Mouse (Mus musculus): ENCODE measurements at regions not wholly inside any gene's neighbourhood (a gene's known extent, or its start where the extent isn't known, plus 50 kb on each side); places are given as distances from the start of the nearest gene placed in this dataset.

GRCm38 (mm10) chr8:11094516-11094915 lies 86.3 kb upstream of the Irs2 start:
- no peak for DNase-seq (ENCODE audit: low read depth, low spot score)

- no peak for DNase-seq (ENCODE audit: low read depth, low spot score)
These were observed 84.1 kb upstream of the Irs2 start for GRCm38 (mm10) chr8:11092348-11092747.

- DNase-seq (ENCODE audit: low read depth, low spot score) = no peak
These were observed 83.6 kb upstream of the Irs2 start for GRCm38 (mm10) chr8:11091675-11092345.

- no peak for DNase-seq (ENCODE audit: low read depth, low spot score)
These were observed 80.8 kb upstream of the Irs2 start for GRCm38 (mm10) chr8:11088946-11089665.

GRCm38 (mm10) chr8:11085244-11085643 lies 77.0 kb upstream of the Irs2 start:
- peak; percentile 82 for DNase-seq (ENCODE audit: low read depth, low spot score)

GRCm38 (mm10) chr8:11084051-11084533 lies 75.8 kb upstream of the Irs2 start:
- peak; percentile 64 for DNase-seq (ENCODE audit: low read depth, low spot score)

- DNase-seq (ENCODE audit: low read depth, low spot score) = no peak
These were observed 72.6 kb upstream of the Irs2 start for GRCm38 (mm10) chr8:11080813-11081212.

GRCm38 (mm10) chr8:11079805-11080204 lies 71.5 kb upstream of the Irs2 start:
- DNase-seq (ENCODE audit: low read depth, low spot score) = no peak

GRCm38 (mm10) chr8:11077138-11077537 lies 68.9 kb upstream of the Irs2 start:
- no peak for DNase-seq (ENCODE audit: low read depth, low spot score)

GRCm38 (mm10) chr8:11071162-11071561 lies 62.9 kb upstream of the Irs2 start:
- no peak for DNase-seq (ENCODE audit: low read depth, low spot score)

GRCm38 (mm10) chr8:11067450-11067849 lies 59.2 kb upstream of the Irs2 start:
- DNase-seq (ENCODE audit: low read depth, low spot score) = no peak

GRCm38 (mm10) chr8:11065990-11066389 lies 57.7 kb upstream of the Irs2 start:
- DNase-seq (ENCODE audit: low read depth, low spot score) = no peak

GRCm38 (mm10) chr8:11065303-11065702 lies 57.0 kb upstream of the Irs2 start:
- peak; percentile 37 for DNase-seq (ENCODE audit: low read depth, low spot score)

GRCm38 (mm10) chr8:11063058-11063457 lies 54.8 kb upstream of the Irs2 start:
- no peak for DNase-seq (ENCODE audit: low read depth, low spot score)

GRCm38 (mm10) chr8:11062348-11062946 lies 54.2 kb upstream of the Irs2 start:
- peak; percentile 37 for DNase-seq (ENCODE audit: low read depth, low spot score)

- DNase-seq (ENCODE audit: low read depth, low spot score) = peak; percentile 48
These were observed 53.5 kb upstream of the Irs2 start for GRCm38 (mm10) chr8:11061711-11062110.

- no peak for DNase-seq (ENCODE audit: low read depth, low spot score)
These were observed 52.3 kb upstream of the Irs2 start for GRCm38 (mm10) chr8:11060604-11061003.

GRCm38 (mm10) chr8:11058392-11058791 lies 50.1 kb upstream of the Irs2 start:
- no peak for DNase-seq (ENCODE audit: low read depth, low spot score)
